Mouse (Mus musculus) thymus, postnatal 4 days (tissue): Measurements from ENCODE around the gene Ifna11.
"Not testable (repeated sequence)": the region's sequence is repeated elsewhere in the genome, so short reads cannot be mapped to it uniquely, and the experiment has no call there.

Source experiments
- DNase-seq: peaks from one replicate; pipeline ENCODE4 v3.0.0; 2021

Ifna11 gene

DNA sequence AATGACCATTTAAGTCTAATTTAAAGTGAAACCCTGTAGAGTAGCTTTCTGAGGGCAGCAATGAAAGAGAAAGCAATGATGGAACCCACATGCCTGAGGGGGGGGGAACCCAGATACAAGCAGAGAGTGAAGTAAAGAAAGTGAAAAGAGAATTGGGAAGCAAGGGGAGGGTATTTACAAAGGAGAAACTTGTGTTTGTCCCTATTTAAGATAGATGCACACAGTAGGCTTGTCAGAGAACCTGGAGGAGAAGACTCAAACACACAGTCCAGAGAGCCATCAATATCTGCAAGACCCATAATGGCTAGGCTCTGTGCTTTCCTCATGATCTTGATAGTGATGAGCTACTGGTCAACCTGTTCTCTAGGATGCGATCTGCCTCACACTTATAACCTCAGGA, at the start of gene Ifna11:
TSS of gene Ifna11 (plus strand) at position 301 of the 400 bp plus-strand sequence.
- DNase-seq, result no peak

DNA sequence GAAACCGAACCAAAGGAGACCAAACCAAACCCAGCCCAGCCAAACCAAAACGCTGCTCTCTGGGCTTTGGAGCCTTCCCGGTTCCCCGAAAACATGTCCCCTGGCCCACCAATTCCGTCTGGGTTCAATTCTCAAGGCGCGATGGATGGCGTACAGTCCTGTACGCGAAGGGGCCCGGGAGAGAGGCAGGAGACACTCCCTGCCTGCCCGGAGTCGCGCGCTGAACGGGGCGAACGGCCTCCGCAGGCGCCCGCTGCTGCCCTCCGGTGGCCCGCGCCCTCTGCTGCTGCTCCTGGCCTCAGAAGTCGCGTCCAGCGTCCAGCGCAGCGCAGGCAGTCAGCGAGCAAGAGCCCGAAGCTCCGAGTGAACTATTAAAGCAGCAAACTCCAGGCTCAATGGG, 46.2 kb upstream of the Ifna11 start, which contains the start of gene Gm13290:
TSS of gene Gm13290 (plus strand) at position 301 of the 400 bp plus-strand sequence.
- DNase-seq, result not testable (repeated sequence)

DNA sequence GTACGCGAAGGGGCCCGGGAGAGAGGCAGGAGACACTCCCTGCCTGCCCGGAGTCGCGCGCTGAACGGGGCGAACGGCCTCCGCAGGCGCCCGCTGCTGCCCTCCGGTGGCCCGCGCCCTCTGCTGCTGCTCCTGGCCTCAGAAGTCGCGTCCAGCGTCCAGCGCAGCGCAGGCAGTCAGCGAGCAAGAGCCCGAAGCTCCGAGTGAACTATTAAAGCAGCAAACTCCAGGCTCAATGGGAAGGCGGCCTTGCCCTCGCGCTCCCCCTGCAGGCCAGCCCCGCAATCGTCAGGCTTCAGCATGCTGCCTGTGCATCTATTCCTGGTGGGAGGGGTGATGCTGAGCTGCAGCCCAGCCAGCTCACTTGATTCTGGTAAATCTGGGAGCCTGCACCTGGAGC, 43.1 kb upstream of the Ifna11 start, which contains the start of gene Gm13289:
TSS of gene Gm13289 (plus strand) at position 301 of the 400 bp plus-strand sequence.
- DNase-seq, result not testable (repeated sequence)

DNA sequence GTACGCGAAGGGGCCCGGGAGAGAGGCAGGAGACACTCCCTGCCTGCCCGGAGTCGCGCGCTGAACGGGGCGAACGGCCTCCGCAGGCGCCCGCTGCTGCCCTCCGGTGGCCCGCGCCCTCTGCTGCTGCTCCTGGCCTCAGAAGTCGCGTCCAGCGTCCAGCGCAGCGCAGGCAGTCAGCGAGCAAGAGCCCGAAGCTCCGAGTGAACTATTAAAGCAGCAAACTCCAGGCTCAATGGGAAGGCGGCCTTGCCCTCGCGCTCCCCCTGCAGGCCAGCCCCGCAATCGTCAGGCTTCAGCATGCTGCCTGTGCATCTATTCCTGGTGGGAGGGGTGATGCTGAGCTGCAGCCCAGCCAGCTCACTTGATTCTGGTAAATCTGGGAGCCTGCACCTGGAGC, 40.2 kb upstream of the Ifna11 start, which contains the start of gene Gm13272:
TSS of gene Gm13272 (plus strand) at position 301 of the 400 bp plus-strand sequence.
- not testable (repeated sequence) for DNase-seq

DNA sequence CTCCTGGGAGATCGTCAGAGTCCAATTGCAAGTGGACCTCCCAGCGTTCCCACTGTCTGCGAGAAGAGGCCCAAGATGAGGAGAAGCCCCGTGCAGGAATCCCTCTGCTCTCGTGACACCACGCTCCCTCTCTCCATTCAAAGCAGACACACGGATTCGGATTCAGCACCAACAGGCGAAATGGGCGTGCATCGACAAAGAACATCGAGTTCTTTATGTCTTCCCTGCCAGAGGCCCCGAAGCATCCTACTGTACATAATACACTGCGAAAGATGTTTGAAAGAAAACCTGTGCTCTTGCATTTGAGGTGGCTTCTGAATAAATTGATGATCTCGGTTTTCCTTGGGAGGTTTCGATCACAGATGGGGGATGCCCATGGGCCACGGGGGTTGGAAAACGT, 39.4 kb upstream of the Ifna11 start:
- DNase-seq, result peak; percentile 14

DNA sequence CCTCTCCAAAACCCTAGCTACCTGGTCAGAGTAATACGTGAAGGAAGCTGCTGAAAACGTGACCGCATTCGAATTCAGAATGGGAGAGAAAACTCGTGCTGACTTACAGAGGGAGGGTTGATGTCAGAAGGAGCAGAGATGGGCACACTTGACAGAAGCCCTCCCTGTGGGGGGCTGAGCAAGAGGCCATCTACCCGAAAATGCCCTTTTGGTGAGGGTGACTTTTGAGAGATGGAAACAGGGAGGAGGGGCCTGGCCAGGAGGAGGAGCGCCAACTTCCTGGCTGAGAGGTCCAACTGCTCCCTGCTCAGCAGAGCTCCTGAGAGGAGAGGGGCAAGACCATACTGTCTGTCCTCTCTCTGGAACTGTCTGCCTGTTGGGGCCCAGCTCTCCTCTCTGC, 37.9 kb upstream of the Ifna11 start, which contains the start of gene Ifnz:
TSS of gene Ifnz (plus strand) at position 301 of the 400 bp plus-strand sequence.
- DNase-seq, result not testable (repeated sequence)

DNA sequence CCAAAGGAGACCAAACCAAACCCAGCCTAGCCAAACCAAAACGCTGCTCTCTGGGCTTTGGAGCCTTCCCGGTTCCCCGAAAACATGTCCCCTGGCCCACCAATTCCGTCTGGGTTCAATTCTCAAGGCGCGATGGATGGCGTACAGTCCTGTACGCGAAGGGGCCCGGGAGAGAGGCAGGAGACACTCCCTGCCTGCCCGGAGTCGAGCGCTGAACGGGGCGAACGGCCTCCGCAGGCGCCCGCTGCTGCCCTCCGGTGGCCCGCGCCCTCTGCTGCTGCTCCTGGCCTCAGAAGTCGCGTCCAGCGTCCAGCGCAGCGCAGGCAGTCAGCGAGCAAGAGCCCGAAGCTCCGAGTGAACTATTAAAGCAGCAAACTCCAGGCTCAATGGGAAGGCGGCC, 37.4 kb upstream of the Ifna11 start:
- DNase-seq, result not testable (repeated sequence)

DNA sequence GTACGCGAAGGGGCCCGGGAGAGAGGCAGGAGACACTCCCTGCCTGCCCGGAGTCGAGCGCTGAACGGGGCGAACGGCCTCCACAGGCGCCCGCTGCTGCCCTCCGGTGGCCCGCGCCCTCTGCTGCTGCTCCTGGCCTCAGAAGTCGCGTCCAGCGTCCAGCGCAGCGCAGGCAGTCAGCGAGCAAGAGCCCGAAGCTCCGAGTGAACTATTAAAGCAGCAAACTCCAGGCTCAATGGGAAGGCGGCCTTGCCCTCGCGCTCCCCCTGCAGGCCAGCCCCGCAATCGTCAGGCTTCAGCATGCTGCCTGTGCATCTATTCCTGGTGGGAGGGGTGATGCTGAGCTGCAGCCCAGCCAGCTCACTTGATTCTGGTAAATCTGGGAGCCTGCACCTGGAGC, 34.4 kb upstream of the Ifna11 start, which contains the start of gene Gm13276:
TSS of gene Gm13276 (plus strand) at position 301 of the 400 bp plus-strand sequence.
- not testable (repeated sequence) for DNase-seq

DNA sequence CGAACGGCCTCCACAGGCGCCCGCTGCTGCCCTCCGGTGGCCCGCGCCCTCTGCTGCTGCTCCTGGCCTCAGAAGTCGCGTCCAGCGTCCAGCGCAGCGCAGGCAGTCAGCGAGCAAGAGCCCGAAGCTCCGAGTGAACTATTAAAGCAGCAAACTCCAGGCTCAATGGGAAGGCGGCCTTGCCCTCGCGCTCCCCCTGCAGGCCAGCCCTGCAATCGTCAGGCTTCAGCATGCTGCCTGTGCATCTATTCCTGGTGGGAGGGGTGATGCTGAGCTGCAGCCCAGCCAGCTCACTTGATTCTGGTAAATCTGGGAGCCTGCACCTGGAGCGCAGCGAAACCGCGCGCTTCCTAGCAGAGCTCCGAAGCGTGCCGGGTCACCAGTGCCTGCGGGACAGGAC, 31.4 kb upstream of the Ifna11 start, which contains the start of gene Gm13277:
TSS of gene Gm13277 (plus strand) at position 231 of the 400 bp plus-strand sequence.
- peak; percentile 74 for DNase-seq

DNA sequence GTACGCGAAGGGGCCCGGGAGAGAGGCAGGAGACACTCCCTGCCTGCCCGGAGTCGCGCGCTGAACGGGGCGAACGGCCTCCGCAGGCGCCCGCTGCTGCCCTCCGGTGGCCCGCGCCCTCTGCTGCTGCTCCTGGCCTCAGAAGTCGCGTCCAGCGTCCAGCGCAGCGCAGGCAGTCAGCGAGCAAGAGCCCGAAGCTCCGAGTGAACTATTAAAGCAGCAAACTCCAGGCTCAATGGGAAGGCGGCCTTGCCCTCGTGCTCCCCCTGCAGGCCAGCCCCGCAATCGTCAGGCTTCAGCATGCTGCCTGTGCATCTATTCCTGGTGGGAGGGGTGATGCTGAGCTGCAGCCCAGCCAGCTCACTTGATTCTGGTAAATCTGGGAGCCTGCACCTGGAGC, 28.5 kb upstream of the Ifna11 start, which contains the start of gene Gm13278:
TSS of gene Gm13278 (plus strand) at position 301 of the 400 bp plus-strand sequence.
- not testable (repeated sequence) for DNase-seq

DNA sequence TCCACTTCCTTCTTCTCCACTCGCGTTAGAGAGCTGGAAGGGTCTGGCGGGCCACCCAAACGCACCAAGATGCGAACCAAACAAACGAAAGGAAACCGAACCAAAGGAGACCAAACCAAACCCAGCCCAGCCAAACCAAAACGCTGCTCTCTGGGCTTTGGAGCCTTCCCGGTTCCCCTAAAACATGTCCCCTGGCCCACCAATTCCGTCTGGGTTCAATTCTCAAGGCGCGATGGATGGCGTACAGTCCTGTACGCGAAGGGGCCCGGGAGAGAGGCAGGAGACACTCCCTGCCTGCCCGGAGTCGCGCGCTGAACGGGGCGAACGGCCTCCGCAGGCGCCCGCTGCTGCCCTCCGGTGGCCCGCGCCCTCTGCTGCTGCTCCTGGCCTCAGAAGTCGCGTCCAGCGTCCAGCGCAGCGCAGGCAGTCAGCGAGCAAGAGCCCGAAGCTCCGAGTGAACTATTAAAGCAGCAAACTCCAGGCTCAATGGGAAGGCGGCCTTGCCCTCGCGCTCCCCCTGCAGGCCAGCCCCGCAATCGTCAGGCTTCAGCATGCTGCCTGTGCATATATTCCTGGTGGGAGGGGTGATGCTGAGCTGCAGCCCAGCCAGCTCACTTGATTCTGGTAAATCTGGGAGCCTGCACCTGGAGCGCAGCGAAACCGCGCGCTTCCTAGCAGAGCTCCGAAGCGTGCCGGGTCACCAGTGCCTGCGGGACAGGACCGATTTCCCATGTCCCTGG, 25.7 kb upstream of the Ifna11 start, which contains the start of gene Gm13275:
TSS of gene Gm13275 (plus strand) at position 552 of the 740 bp plus-strand sequence.
- DNase-seq, result peak; percentile 73

DNA sequence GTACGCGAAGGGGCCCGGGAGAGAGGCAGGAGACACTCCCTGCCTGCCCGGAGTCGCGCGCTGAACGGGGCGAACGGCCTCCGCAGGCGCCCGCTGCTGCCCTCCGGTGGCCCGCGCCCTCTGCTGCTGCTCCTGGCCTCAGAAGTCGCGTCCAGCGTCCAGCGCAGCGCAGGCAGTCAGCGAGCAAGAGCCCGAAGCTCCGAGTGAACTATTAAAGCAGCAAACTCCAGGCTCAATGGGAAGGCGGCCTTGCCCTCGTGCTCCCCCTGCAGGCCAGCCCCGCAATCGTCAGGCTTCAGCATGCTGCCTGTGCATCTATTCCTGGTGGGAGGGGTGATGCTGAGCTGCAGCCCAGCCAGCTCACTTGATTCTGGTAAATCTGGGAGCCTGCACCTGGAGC, 22.7 kb upstream of the Ifna11 start, which contains the start of gene Gm13279:
TSS of gene Gm13279 (plus strand) at position 301 of the 400 bp plus-strand sequence.
- not testable (repeated sequence) for DNase-seq

DNA sequence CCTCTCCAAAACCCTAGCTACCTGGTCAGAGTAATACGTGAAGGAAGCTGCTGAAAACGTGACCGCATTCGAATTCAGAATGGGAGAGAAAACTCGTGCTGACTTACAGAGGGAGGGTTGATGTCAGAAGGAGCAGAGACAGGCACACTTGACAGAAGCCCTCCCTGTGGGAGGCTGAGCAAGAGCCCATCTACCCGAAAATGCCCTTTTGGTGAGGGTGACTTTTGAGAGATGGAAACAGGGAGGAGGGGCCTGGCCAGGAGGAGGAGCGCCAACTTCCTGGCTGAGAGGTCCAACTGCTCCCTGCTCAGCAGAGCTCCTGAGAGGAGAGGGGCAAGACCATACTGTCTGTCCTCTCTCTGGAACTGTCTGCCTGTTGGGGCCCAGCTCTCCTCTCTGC, 20.4 kb upstream of the Ifna11 start, which contains the start of gene Gm13285:
TSS of gene Gm13285 (plus strand) at position 301 of the 400 bp plus-strand sequence.
- not testable (repeated sequence) for DNase-seq

DNA sequence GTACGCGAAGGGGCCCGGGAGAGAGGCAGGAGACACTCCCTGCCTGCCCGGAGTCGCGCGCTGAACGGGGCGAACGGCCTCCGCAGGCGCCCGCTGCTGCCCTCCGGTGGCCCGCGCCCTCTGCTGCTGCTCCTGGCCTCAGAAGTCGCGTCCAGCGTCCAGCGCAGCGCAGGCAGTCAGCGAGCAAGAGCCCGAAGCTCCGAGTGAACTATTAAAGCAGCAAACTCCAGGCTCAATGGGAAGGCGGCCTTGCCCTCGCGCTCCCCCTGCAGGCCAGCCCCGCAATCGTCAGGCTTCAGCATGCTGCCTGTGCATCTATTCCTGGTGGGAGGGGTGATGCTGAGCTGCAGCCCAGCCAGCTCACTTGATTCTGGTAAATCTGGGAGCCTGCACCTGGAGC, 16.8 kb upstream of the Ifna11 start, which contains the start of gene Gm13287:
TSS of gene Gm13287 (plus strand) at position 301 of the 400 bp plus-strand sequence.
- DNase-seq, result not testable (repeated sequence)

DNA sequence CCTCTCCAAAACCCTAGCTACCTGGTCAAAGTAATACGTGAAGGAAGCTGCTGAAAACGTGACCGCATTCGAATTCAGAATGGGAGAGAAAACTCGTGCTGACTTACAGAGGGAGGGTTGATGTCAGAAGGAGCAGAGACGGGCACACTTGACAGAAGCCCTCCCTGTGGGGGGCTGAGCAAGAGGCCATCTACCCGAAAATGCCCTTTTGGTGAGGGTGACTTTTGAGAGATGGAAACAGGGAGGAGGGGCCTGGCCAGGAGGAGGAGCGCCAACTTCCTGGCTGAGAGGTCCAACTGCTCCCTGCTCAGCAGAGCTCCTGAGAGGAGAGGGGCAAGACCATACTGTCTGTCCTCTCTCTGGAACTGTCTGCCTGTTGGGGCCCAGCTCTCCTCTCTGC, 14.5 kb upstream of the Ifna11 start, which contains the start of gene Gm13288:
TSS of gene Gm13288 (plus strand) at position 301 of the 400 bp plus-strand sequence.
- not testable (repeated sequence) for DNase-seq

DNA sequence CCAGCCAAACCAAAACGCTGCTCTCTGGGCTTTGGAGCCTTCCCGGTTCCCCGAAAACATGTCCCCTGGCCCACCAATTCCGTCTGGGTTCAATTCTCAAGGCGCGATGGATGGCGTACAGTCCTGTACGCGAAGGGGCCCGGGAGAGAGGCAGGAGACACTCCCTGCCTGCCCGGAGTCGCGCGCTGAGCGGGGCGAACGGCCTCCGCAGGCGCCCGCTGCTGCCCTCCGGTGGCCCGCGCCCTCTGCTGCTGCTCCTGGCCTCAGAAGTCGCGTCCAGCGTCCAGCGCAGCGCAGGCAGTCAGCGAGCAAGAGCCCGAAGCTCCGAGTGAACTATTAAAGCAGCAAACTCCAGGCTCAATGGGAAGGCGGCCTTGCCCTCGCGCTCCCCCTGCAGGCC, 14.0 kb upstream of the Ifna11 start:
- DNase-seq, result not testable (repeated sequence)

DNA sequence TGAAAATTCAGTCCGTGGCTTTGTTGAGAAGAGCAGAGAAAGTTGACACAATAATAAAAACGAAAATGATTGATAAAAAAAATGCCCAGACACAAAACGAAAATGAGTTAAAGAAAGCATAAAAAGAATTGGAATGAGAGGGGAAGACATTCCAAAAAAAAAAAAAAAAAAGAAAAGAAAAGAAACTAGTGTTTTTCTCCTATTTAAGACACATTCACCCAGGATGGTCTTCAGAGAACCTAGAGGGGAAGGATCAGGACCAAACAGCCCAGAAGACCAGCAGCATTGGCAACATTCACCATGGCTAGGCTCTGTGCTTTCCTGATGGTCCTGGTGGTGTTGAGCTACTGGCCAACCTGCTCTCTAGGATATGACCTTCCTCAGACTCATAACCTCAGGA, 3.8 kb upstream of the Ifna11 start, which contains the start of gene Ifna7:
TSS of gene Ifna7 (plus strand) at position 301 of the 400 bp plus-strand sequence.
- no peak for DNase-seq

DNA sequence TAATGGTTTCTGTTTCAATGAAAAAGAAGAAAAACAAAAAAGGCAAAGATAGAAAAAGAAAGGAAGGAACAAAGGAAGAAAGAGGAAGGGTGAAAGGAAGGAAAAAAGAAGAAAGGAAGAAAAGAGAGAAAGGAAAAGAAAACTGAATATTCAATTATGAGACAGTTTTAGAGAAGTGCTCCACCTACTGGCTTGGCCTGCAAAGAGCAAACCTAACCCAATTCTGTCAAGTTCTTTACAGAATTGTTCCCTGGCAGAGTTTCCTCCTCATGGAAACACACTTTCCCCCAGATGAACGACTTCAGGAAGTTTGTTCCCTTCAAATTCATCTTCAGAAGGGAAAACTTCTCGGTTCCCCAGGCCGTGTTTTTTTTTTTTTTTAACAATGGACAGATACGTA, 3.2 kb downstream of the Ifna11 start:
- DNase-seq, result peak; percentile 49

DNA sequence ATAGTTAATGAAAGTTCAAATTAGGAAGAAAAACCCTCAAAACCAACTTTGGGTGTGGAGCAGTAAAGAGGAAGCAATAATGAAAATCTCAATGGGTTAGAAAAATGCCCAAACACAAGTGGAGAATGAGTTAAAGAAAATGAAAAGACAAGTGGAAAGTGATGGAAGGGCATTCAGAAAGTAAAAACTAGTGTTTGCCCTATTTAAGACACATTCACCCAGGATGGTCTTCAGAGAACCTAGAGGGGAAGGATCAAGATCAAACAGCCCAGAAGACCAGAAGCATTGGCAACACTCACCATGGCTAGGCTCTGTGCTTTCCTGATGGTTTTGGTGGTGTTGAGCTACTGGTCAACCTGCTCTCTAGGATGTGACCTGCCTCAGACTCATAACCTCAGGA, 7.4 kb downstream of the Ifna11 start, which contains the start of gene Ifna6:
TSS of gene Ifna6 (plus strand) at position 301 of the 400 bp plus-strand sequence.
- not testable (repeated sequence) for DNase-seq

DNA sequence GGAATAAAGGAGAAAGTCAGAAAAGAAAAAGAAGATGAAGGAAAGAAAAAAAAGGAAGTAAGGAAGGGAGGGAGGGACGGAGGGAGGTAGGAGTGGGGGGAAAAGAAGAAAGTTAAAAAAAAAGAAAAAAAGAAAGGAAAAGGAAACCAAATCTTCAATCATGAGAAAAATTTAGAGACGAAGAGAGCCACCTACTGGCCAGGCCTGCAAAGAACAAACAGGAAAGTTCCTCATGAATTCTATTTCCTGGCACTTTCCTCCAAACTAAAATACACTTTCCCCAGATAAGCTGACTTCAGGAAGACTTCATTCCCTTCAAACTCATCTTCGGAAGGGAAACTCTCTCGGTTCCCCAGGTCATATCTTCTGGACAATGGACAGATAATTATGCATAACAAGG, 10.8 kb downstream of the Ifna11 start:
- DNase-seq, result peak; percentile 66

DNA sequence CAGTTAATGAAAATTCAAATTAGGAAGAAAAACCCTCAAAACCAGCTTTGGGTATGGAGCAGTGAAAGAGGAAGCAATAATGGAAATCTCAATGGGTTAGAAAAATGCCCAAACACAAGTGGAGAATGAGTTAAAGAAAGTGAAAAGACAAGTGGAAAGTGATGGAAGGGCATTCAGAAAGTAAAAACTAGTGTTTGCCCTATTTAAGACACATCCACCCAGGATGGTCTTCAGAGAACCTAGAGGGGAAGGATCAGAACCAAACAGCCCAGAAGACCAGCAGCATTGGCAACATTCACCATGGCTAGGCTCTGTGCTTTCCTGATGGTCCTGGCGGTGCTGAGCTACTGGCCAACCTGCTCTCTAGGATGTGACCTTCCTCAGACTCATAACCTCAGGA, 15.5 kb downstream of the Ifna11 start, which contains the start of gene Ifna5:
TSS of gene Ifna5 (plus strand) at position 301 of the 400 bp plus-strand sequence.
- not testable (repeated sequence) for DNase-seq

DNA sequence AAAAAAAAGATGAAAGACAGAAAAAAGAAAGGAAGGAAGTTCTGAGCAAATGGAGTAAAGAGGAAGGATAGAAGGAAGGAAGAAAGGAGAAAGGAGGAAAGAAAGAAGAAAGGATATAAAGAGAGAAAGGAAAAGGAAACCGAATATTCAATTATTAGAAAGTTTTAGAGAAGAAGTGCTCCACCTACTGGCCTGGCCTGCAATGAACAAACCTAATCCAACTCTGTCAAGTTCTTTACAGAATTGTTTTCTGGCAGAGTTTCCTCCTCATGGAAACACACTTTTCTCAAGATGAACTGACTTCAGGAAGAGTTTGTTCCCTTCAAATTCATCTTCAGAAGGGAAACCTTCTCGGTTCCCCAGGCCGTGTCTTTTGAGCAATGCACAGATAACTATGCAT, 19.1 kb downstream of the Ifna11 start:
- DNase-seq, result peak; percentile 40

DNA sequence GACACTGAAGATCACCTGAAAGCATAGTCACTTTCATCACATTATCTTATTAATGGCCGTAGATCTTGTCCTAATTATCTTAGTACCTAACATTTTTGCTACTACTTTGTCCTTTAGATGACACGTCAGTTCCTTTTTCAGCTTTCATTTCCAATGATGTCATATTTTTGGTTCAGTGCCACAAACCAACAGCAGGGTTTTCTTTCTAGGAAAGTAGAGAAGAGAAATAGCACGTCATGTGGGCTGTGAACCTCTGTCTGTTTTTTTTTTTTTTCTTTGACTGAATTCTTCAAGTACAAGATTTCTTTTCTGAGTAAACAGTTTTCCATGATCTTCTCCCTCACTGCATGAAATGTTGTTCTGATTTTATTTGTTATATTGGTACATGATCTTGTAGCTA, 20.3 kb downstream of the Ifna11 start:
- DNase-seq, result no peak
